Mouse (Mus musculus): ENCODE results near the gene Olfr1394. TPM values are rescaled to one million over a fixed set of nuclear protein-coding genes. Genes with fewer than 3 reads are reported as not detected.

The Olfr1394 gene
- not detected for polyA plus RNA-seq (2014; fragmentation: Illumina TruSeq; extraction: RNeasy Lipid Tissue Mini Kit (QIAGEN cat#74804); ENCODE audit: low read depth, low replicate concordance)

DNA sequence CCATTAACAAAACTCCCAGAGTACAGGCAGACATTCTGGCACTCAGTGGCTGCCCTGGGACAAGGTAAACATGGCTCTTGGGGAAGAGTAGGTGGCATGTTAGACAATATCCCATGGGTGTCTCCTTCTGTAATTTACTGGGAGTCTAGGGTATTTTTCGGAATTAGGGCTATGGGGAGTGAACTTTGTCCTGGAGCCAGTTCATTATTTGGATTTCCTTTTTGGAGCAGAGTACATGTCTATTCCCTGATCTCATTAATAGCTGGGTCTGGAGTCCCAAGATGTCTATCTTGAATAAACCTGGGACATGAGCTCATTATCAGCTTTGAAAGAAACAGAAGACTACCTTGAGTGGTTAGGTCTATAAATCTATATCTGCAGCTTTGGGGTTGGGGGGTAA, at the start of gene Olfr1394:
TSS of gene Olfr1394 (plus strand) at position 301 of the 400 bp plus-strand sequence.

DNA sequence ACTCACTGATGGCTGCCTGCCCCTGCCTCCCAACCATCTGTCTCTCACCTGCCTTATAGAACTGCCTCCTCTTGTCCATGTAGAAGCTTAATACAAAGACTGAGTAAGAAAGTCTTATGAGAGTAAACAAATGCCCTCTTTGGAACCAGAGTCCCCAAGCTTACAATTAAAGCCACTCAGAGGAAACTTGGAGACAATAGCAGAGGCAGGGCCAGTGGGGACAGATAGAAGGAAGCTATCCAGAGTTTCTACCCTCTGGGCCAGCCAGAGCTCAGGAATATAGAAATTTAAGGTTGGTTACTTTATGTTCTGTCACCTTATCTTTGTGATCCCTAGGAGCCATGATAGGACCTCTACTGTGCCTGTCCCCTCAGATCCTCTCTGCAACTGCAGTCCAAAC, 39.4 kb upstream of the Olfr1394 start, which contains the start of gene Olfr1396:
TSS of gene Olfr1396 (minus strand) at position 101 of the 400 bp plus-strand sequence.

DNA sequence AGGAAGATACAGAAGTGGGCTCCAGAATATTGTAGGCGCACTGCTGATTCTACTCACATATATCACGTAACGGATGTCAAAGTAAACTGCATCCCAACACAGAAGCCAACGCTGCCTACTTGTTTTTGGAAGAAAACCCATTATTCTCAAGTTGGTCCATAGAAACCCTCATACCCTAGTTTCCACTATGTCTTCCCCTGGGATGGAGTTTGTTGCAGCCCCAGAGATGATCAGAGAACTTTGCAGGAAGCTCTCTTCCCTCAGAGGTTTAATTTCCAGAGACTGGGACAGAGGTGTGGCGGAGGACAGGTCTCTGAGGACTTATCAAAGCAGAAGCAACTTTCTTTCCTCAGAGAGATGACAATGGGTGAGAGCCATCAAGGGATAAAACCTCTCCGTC, 12.2 kb upstream of the Olfr1394 start, which contains the start of gene Olfr1395:
TSS of gene Olfr1395 (plus strand) at position 301 of the 400 bp plus-strand sequence.

DNA sequence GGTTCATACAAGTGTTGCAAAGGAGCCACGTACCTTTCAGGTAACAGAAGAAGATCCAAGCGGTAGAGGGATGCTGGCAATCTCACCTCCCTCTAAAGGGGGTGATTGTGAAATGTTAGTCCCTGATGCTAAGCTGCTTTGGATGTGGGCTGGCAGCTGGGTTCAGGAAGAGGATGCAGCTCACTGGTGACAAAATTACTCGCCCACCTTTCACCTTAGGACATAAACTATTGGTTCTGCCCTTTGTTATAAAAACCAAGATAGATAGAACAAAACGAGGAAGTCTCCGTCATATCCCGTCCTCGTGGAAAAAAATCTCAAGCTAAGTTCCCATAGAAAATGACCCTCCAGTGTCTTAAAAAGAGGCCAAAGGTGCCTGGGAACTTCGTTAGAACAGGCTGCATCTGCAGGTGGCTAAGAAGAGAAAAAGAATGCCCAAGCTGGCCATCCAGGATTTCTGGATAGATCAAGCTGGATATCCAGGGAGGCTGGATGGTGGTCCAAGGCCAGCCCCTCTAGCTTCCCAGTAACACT, 32.8 kb downstream of the Olfr1394 start, which contains the start of gene Btnl9:
TSS of gene Btnl9 (minus strand) at position 205 of the 534 bp plus-strand sequence.

DNA sequence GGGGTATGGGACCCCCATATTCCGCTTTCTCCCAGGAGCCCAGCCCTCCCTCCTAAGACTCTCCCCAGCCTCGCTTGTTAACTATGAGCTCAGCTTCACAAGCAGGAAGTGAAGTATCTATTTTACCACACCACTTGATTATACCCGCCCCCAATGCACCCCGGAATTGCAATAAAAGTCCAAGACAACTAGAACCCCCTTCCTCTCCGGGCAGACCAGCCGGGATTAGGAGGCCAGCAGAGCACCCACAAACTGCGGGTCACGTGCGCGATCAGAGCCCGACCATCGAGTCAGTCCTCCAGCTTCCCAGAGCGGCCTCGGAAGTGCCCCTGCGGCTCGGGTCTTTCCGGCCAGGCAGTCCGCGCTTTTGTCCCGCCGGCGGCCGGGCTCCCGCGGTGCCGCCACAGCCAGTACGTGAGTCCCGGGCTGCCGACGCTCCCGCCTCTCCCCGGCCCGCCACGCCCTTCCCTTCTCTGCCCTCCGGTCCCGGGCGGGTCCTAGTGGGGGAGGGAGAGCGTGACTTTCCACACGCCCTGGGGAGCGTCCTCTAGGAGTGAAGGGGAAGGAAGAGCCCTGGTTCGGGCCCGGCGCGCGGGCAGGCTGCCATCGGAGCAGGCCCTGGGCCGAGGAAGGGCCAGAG, 49.1 kb downstream of the Olfr1394 start, which contains the start of gene Zfp62:
TSS of gene Zfp62 (plus strand) at position 164 of the 640 bp plus-strand sequence.

Other genes with a start within 250 kb of the Olfr1394 start
- gene Psme2b, start 208.2 kb upstream of the Olfr1394 start, polyA plus RNA-seq (2014; fragmentation: Illumina TruSeq; extraction: RNeasy Lipid Tissue Mini Kit (QIAGEN cat#74804); ENCODE audit: low read depth, low replicate concordance) = 2.3 TPM
- gene Olfr56, start 175.5 kb upstream of the Olfr1394 start, polyA plus RNA-seq (2014; fragmentation: Illumina TruSeq; extraction: RNeasy Lipid Tissue Mini Kit (QIAGEN cat#74804); ENCODE audit: low read depth, low replicate concordance) = 0.49 TPM
- 2.4 TPM for gene 9930111J21Rik1, start 175.0 kb upstream of the Olfr1394 start, polyA plus RNA-seq (2014; fragmentation: Illumina TruSeq; extraction: RNeasy Lipid Tissue Mini Kit (QIAGEN cat#74804); ENCODE audit: low read depth, low replicate concordance)
- gene Gm12185, start 162.2 kb upstream of the Olfr1394 start, polyA plus RNA-seq (2014; fragmentation: Illumina TruSeq; extraction: RNeasy Lipid Tissue Mini Kit (QIAGEN cat#74804); ENCODE audit: low read depth, low replicate concordance) = 0.49 TPM
- gene Tgtp1, start 160.2 kb upstream of the Olfr1394 start, polyA plus RNA-seq (2014; fragmentation: Illumina TruSeq; extraction: RNeasy Lipid Tissue Mini Kit (QIAGEN cat#74804); ENCODE audit: low read depth, low replicate concordance) = 20.9 TPM
- gene 9930111J21Rik2, start 103.1 kb upstream of the Olfr1394 start, polyA plus RNA-seq (2014; fragmentation: Illumina TruSeq; extraction: RNeasy Lipid Tissue Mini Kit (QIAGEN cat#74804); ENCODE audit: low read depth, low replicate concordance) = 12.1 TPM
- 15.1 TPM for gene Tgtp2, start 90.2 kb upstream of the Olfr1394 start, polyA plus RNA-seq (2014; fragmentation: Illumina TruSeq; extraction: RNeasy Lipid Tissue Mini Kit (QIAGEN cat#74804); ENCODE audit: low read depth, low replicate concordance)
- 7.9 TPM for gene Ifi47, start 77.8 kb upstream of the Olfr1394 start, polyA plus RNA-seq (2014; fragmentation: Illumina TruSeq; extraction: RNeasy Lipid Tissue Mini Kit (QIAGEN cat#74804); ENCODE audit: low read depth, low replicate concordance)
- 2.2 TPM for gene Olfr1396, start 39.5 kb upstream of the Olfr1394 start, polyA plus RNA-seq (2014; fragmentation: Illumina TruSeq; extraction: RNeasy Lipid Tissue Mini Kit (QIAGEN cat#74804); ENCODE audit: low read depth, low replicate concordance)
- not detected for gene Olfr1395, start 12.1 kb upstream of the Olfr1394 start, polyA plus RNA-seq (2014; fragmentation: Illumina TruSeq; extraction: RNeasy Lipid Tissue Mini Kit (QIAGEN cat#74804); ENCODE audit: low read depth, low replicate concordance)
- 20.0 TPM for gene Btnl9, start 32.8 kb downstream of the Olfr1394 start, polyA plus RNA-seq (2014; fragmentation: Illumina TruSeq; extraction: RNeasy Lipid Tissue Mini Kit (QIAGEN cat#74804); ENCODE audit: low read depth, low replicate concordance)
- gene Zfp62, start 48.9 kb downstream of the Olfr1394 start, polyA plus RNA-seq (2014; fragmentation: Illumina TruSeq; extraction: RNeasy Lipid Tissue Mini Kit (QIAGEN cat#74804); ENCODE audit: low read depth, low replicate concordance) = 91.5 TPM
- 38.5 TPM for gene Mgat1, start 89.8 kb downstream of the Olfr1394 start, polyA plus RNA-seq (2014; fragmentation: Illumina TruSeq; extraction: RNeasy Lipid Tissue Mini Kit (QIAGEN cat#74804); ENCODE audit: low read depth, low replicate concordance)
- 1.4 TPM for gene Olfr1393, start 123.9 kb downstream of the Olfr1394 start, polyA plus RNA-seq (2014; fragmentation: Illumina TruSeq; extraction: RNeasy Lipid Tissue Mini Kit (QIAGEN cat#74804); ENCODE audit: low read depth, low replicate concordance)
- 0.24 TPM for gene Olfr1392, start 130.9 kb downstream of the Olfr1394 start, polyA plus RNA-seq (2014; fragmentation: Illumina TruSeq; extraction: RNeasy Lipid Tissue Mini Kit (QIAGEN cat#74804); ENCODE audit: low read depth, low replicate concordance)
- not detected for gene Olfr10, start 150.4 kb downstream of the Olfr1394 start, polyA plus RNA-seq (2014; fragmentation: Illumina TruSeq; extraction: RNeasy Lipid Tissue Mini Kit (QIAGEN cat#74804); ENCODE audit: low read depth, low replicate concordance)
- not detected for gene Olfr1391, start 168.4 kb downstream of the Olfr1394 start, polyA plus RNA-seq (2014; fragmentation: Illumina TruSeq; extraction: RNeasy Lipid Tissue Mini Kit (QIAGEN cat#74804); ENCODE audit: low read depth, low replicate concordance)
- not detected for gene Olfr1390, start 180.8 kb downstream of the Olfr1394 start, polyA plus RNA-seq (2014; fragmentation: Illumina TruSeq; extraction: RNeasy Lipid Tissue Mini Kit (QIAGEN cat#74804); ENCODE audit: low read depth, low replicate concordance)

All from kidney, adult 10 weeks (tissue).